Mouse (Mus musculus) lung, adult 2 months (tissue): ENCODE results near the gene Klf16. TPM values are rescaled to one million over a fixed set of nuclear protein-coding genes. Genes with fewer than 3 reads are reported as not detected.

ENCODE experiments used
- DNase-seq: peaks from one replicate; pipeline ENCODE4 v3.0.0; 2022
- H3K4me1 ChIP-seq: fragments of 200-500 bp; 2 replicates; pipeline ENCODE4 v1.6.1; 2011; ENCODE audit warnings: low read length; ENCODE audit not compliant: control insufficient read depth, insufficient read depth
- H3K4me3 ChIP-seq: fragments of 200-500 bp; replicated peaks from 2 replicates; pipeline ENCODE3; 2011; ENCODE audit warnings: low read depth, mild to moderate bottlenecking, control low read depth, low read length; ENCODE audit errors: extremely low read depth
- CTCF ChIP-seq: fragments of 200-500 bp; IDR thresholded peaks from 2 replicates; pipeline ENCODE4 v1.5.1; 2011; ENCODE audit warnings: mild to moderate bottlenecking, low read length, control low read depth; ENCODE audit not compliant: insufficient read depth
- POLR2A ChIP-seq: fragments of 200-500 bp; IDR thresholded peaks from 2 replicates; pipeline ENCODE4 v1.6.1; 2011; ENCODE audit warnings: low read depth, mild to moderate bottlenecking, control low read depth, low read length, borderline replicate concordance; ENCODE audit errors: extremely low read depth
- WGBS: fragments of 180-500 bp; shearing (Covaris S2); methylation state at CpG from one replicate; pipeline ENCODE4 v1.1.7; 2018; 5-methylcytosine and 5-hydroxymethylcytosine counted together
- polyA plus RNA-seq: library from polyadenylated mRNA; depleted of rRNA; stranded (reverse); fragments of >200 nt; gene quantifications from 2 replicates; pipeline ENCODE4 v1.2.3, GENCODE M21; 2012; rRNA removed

Klf16 gene
- 24.8 and 31.5 TPM in 2 replicates for polyA plus RNA-seq

- H3K4me3 ChIP-seq, result peak within 1 kb of the TSS; percentile 90
- TF ChIP-seq POLR2A (peak; percentile 93; the same call in 1 of the 2 replicates), CTCF (no peak)
- no peaks in the 10 kb centered on the region for H3K4me1 ChIP-seq
- WGBS, result under 1% methylated on average over 84 of the region's 97 CpGs
- peak; percentile 99 for DNase-seq
Observed at GRCm38 (mm10) chr10:80577195-80578130, at the start of gene Klf16. Klf16 (minus strand) TSS chr10:80577321.

GRCm38 (mm10) chr10:80625764-80626163 lies 48.6 kb upstream of the Klf16 start:
- peaks cover 19% of the 10 kb centered on the region for H3K4me1 ChIP-seq
- no peak for TF ChIP-seq CTCF
- TF ChIP-seq POLR2A, result no peak
- WGBS, result 81% methylated on average over 4 of the region's 4 CpGs

GRCm38 (mm10) chr10:80623457-80624191 lies 46.5 kb upstream of the Klf16 start:
- WGBS, result 9% methylated on average over 15 of the region's 15 CpGs
- no peak for DNase-seq
- peak; percentile 60; the same call in 1 of the 2 replicates for TF ChIP-seq POLR2A
- TF ChIP-seq CTCF, result no peak

More at GRCm38 (mm10) chr10:80625764-80626163, 48.6 kb upstream of the Klf16 start:
- no peak for DNase-seq
- no peak overlapping the region for H3K4me3 ChIP-seq

GRCm38 (mm10) chr10:80622661-80623456 lies 45.7 kb upstream of the Klf16 start, which contains the start of gene Csnk1g2:
Csnk1g2 (plus strand) TSS chr10:80622838.
- Histone ChIP-seq H3K4me1 (peaks cover 7% of the 10 kb centered on the region; the same call in 1 of the 2 replicates), H3K4me3 (peak within 1 kb of the TSS; percentile 93)
- peak; percentile 60 for DNase-seq
- no peak for TF ChIP-seq CTCF
- TF ChIP-seq POLR2A, result peak; percentile 48; the same call in 1 of the 2 replicates
- WGBS, result 1% methylated on average over 84 of the region's 85 CpGs

More at GRCm38 (mm10) chr10:80623457-80624191, 46.5 kb upstream of the Klf16 start:
- peak overlapping the region; percentile 93 for H3K4me3 ChIP-seq
- H3K4me1 ChIP-seq, result peaks cover 8% of the 10 kb centered on the region; the same call in 1 of the 2 replicates

GRCm38 (mm10) chr10:80621940-80622660 lies 45.0 kb upstream of the Klf16 start:
- peaks cover 7% of the 10 kb centered on the region; the same call in 1 of the 2 replicates for H3K4me1 ChIP-seq
- under 1% methylated on average over 64 of the region's 64 CpGs for WGBS
- TF ChIP-seq CTCF (no peak), POLR2A (peak; percentile 96)
- peak overlapping the region; percentile 93 for H3K4me3 ChIP-seq
- DNase-seq, result peak; percentile 99

GRCm38 (mm10) chr10:80621690-80621939 lies 44.5 kb upstream of the Klf16 start:
- TF ChIP-seq POLR2A, result no peak
- no peak for TF ChIP-seq CTCF
- Histone ChIP-seq H3K4me1 (peaks cover 7% of the 10 kb centered on the region; the same call in 1 of the 2 replicates), H3K4me3 (peak overlapping the region; percentile 91)
- under 1% methylated on average over 9 of the region's 9 CpGs for WGBS
- DNase-seq, result no peak

GRCm38 (mm10) chr10:80620796-80621689 lies 43.9 kb upstream of the Klf16 start:
- H3K4me3 ChIP-seq, result peak overlapping the region; percentile 3
- H3K4me1 ChIP-seq, result peaks cover 7% of the 10 kb centered on the region; the same call in 1 of the 2 replicates
- TF ChIP-seq POLR2A (no peak), CTCF (no peak)
- DNase-seq, result no peak
- WGBS, result 56% methylated on average over 16 of the region's 16 CpGs

- no peak for DNase-seq
- 76% methylated on average over 9 of the region's 9 CpGs for WGBS
- Histone ChIP-seq H3K4me1 (peaks cover 7% of the 10 kb centered on the region; the same call in 1 of the 2 replicates), H3K4me3 (no peak overlapping the region)
- TF ChIP-seq POLR2A (no peak), CTCF (no peak)
Observed at GRCm38 (mm10) chr10:80620365-80620764, 43.2 kb upstream of the Klf16 start.
